Mouse (Mus musculus) cerebellum, postnatal 10 days (tissue): ENCODE results near the gene Rps2.

Source experiments
- DNase-seq, 2 experiments: peaks; one replicate each; pipeline ENCODE4 v3.0.0; 2021; ENCODE audit warnings: mixed read lengths in 2 of 2

The Rps2 gene

DNA sequence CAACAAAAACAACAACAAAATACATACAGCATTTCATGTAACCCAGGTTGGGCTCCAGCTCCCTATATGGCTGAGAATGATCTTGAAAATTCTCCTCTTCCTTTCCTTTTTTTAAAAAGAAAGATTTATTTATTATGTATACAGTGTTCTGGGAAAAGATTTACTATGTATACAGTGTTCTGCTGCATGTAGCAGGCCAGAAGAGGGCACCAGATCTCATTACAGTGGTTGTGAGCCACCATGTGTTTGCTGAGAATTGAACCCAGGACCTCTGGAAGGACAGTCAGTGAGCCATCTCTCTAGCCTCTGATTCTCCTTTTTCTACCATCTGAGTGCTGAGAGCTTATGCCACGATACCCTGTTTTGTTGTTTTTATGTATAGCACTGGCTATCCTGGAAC is 16.6 kb downstream of the Rps2 start:
- DNase-seq, result no peak

DNA sequence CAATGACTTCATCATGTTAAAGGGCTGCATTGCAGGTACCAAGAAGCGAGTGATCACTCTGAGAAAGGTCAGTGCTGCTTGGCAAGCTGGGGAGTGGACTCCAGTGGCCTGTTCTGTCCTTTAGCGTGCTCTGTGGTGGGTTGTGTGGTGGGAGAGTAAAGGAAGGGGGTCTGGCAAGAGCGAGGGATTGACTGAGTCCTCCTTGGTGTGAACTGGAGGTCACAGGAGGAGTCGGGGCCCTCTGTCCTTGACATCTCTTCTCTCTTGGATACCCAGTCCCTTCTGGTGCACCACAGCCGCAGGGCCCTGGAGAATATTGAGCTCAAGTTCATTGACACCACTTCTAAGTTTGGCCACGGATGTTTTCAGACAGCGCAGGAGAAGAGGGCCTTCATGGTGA is 17.5 kb downstream of the Rps2 start:
- DNase-seq, result no peak

DNA sequence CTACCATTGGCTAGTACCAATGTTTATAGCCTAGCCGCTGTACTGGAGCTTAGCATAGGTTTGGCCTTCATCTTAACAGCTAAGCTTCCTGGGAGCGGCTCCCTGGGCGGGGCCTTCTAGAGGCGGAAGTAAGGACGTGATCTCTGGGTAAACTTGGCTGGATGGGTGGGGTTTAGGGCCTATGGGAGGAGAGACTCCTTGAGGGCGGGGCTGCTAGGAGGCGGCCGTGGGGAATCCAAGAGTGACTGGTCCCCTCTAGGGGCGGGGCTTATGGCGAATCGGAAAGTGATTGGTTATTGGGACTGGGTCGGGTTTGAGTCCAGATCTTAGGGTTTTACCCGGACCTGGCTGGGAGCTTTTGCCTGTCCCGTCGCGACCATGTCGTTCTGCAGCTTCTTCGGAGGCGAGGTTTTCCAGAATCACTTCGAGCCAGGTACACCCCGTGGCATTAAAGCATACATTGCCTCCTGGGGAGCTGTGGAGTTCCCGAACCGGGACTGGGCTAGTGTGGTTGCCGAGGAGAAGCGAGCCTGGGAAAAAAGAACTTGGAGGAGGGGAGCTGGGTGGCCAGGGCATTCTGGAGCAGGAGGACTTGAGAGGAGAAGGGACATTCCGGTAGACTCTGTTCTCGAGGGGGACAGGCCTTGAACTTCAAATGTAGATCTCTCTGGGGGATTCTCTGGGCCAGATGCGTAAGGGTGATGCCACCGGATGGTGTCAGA is 18.6 kb downstream of the Rps2 start, which contains the start of gene Msrb1:
TSS of gene Msrb1 (plus strand) at position 313 of the 722 bp plus-strand sequence.
- peak; percentile 93 to 96 for DNase-seq

DNA sequence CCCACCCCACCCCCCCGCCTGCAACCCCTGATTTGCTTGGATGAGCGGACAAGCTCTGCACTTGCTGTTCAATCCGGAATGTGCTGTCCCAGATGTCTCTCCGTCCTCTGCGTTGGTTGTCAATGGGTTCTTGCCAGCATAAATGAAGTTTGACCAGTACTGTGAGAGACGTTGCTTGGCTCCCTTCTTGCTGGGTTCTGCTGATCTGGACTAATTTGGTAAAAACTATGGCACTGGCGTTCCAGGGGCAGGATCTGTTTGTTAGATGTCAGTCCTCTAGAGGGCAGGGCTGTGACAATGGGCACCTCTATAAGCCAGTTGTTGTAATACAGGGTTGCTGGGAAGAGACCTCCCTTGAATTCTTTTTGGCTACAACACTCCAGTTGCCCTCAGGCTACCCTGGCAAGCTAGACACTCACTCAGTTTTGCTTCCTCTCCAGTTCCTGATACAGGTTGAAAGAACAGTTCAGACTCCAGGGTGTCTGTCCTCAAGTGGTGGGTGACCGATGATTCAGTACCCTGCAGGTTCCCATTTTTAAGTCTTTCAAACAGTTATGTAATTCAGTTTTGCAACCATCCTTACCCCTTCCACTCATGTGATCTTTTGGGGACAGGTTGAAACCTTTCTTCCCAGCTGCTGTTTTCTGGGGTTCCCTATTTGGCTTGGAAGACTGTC is 19.4 kb downstream of the Rps2 start:
- DNase-seq, result no peak

DNA sequence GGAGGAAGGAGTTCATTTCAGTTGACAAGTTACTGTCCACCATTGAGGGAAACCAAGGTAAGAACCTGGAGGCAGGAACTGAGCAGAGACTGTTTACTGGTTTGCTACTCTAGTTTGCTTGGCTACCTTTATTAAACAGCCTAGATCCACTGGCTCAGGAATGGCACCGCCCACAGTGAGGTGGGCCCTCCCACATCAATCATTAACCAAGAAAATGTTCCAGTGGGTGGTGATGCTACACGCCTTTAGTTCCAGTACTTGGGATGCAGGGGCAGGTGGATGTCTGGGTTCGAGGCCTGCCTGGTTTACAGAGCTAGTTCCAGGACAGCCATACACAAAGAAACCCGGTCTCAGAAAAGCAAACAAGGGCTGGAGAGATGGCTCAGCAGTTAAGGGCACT is 20.3 kb downstream of the Rps2 start:
- DNase-seq, result no peak

DNA sequence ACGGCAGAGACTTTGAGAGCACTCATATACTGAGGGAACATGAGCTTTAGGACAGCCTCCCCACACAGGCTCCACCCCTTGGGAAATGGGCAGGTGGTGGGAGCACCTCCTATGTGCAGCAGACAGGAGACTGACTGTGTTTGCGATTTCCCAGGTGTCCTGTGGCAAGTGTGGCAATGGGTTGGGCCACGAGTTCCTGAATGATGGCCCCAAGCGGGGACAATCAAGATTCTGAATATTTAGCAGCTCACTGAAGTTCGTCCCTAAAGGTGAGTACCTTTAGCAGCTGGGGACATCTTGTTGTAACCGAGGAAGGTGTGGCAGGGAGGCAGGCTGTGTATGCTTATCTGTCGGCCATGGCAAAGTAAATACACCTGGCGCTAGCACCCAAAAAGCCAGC is 22.0 kb downstream of the Rps2 start:
- no peak for DNase-seq

DNA sequence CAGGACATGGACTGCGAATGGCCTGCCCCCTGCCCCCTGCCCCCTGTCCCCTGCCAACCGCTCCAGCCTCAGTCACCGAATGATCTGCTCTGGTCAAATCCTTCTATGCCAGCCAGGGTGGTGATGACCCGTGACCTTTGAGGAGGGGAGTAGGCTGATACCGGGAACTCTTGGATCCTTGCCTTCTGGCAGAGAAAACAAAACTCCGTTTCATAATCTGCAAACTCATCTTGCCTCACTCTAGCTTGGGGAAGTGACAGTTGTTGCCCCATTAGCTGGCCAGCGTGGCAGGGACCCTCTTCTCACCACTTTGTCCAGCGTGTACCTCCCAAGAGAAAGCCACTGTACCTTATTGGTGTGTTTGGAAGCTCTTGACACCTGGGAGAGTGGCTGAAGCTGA is 24.4 kb downstream of the Rps2 start:
- no peak for DNase-seq

DNA sequence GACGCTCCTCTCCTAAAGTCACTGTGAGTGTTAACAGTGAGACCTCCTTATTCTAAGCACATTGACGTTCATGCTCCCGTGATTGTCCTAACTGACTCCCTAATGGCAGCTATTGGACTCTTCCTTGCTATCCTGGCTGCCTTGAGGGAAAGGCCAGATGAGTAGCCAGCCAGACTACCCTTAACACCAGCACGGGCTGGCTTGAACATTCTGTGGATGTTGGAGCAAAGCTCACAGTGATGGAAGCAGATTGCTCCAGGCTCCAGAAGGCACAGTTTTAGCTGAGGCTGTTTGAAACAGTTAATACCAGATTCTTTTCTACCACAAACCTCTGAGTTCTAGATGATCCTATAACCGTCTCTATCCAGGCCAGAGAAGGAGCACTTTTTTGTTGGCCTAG is 26.0 kb downstream of the Rps2 start:
- no peak for DNase-seq

DNA sequence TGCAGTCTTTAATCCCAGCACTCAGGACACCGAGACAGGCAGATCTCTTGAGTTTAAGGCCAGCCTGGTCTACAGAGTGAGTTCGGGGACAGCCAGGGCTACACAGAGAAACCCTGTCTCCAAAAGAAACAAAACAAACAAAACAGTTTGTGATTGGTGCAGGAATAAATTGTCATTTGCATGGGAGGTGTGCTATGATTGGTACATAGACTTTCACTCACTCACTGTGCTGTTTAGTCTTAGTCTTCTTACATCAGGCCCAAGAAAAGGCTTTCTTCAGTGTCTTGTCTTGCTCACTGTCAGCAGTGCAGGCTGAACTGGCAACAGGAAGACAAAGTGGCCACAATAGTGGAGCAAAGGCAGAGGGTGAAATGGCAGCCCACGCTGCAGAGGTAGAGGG is 26.5 kb downstream of the Rps2 start:
- DNase-seq, result no peak

DNA sequence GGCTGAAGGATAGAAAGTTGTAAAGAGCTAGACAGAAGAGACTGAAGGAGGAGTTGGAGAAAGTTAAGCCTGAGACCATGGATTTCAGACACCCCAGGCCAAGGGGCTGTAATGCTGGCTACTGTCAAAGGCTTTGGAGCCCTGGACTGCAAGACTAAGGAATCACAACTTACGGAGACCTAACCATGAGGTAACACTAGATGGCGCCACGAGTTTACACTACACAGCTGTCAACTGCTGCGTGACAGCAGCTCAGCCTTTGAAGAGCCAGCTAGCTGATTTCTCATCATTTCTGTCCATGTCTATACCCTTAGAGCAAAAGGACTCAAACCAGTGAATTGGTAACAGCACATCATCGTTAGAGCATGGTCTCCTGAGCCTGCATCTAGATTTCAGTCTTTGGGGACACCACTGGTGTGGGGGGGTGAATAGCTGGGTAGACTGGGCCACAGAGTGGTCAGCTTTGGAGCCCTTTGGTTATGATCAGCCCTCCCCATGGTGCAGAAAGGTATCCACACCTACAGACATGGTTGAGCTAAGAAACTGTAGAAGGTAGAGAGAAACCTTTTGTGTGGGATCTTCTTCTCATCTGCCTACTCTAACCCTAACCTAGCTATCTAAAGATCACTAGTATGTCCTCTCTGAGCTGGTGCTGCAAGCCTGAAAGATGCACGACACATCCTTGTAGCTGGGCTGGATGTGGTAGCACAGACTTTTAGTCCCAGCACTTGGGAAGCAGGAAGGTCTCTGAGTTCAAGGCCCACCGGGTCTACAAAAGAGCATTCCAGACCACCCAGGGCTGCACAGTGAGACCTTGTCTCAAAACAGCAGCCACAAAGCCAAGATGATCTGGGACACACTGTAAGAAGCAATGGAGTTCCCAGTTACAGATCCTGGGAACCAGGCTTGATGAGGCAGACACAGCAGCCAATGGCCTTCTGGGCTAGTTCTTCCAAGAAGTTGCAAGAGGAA is 27.9 kb downstream of the Rps2 start:
- DNase-seq, result peak; percentile 87 to 89

DNA sequence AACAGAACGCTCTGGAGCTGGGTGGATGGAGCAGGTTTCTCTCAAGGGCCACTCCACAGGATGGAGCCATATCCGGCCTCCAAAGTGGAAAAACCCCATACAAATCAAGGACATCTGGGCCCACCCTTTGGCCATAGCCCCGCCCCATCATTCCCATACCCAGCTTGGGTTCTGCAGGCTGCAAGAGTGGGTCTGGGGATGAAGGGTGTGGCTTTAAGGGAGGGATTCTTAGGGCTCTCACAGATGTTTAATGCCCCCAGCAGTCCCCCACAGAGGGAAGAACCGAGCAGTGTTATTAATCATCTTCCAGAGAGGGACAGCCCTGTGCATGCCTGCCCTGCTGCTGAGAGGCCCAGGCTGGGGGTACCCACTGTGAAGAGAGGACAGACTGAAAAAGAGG is 29.1 kb downstream of the Rps2 start:
- DNase-seq, result no peak

DNA sequence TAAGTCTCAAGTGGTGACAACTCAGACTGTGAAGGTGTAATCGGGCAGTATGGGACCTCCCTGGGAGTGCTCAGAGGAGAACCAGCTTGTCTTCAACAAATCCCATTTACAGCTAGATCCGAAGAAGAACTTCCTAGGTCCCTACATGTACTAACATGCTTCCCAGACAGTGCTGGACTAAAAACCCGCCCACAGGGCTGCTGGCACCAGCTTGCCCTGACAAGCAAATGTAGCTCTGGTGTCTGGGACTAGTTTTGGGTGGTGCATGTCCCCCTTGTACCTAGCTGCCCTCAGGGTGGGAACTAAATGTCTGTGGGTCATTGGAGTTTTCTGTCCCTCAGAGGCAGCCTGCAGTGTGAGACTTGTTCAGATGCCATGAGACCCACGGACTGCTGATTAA is 33.6 kb downstream of the Rps2 start:
- no peak for DNase-seq

DNA sequence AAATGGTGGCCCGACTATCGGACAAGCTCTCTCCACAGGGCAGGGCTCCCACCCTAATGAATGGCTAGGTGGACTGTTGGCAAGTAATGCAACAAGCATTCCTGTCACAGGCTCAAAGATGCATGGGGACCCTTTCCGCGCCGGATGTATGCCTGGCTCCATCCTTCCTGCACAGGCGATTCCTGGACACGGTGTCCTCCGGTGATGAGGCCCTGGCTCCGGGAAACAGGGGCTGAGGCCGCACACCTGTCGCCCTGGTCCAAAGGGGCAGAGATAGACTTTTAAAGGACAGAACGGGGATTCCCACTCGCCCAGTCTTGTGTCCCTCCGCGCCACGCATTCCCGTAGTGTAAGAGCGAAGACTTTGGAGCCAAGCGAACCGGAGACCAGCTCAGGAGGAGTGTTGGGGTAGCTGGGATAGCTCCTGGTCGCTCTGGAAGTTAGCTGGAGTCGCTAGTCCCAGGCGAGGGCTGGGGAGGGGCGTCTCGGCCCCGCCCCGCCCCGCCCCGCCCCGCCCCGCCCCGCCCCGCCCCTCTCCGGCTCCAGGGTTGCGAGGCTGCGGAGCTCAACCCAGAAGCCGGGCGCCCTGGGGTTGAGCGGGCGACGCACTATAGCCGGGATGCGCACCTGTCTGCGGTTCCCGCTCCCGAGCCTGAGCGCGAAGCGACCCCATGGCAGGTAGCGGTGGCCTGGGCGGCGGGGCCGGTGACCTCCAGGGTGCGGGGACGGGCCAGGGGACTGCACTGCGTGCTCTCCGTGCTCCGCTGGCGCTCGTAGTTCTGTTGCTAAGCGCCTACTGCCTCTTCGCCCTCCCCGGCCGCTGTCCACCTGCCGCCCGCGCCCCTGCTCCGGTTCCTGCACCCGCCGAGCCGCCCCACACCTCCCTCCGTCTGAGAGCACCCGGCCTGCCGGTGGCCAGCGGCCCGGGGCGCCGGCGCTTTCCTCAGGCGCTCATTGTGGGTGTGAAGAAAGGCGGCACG is 34.8 kb downstream of the Rps2 start, which contains the start of gene Hs3st6:
TSS of gene Hs3st6 (plus strand) at position 574 of the 980 bp plus-strand sequence.
- DNase-seq, result no peak

DNA sequence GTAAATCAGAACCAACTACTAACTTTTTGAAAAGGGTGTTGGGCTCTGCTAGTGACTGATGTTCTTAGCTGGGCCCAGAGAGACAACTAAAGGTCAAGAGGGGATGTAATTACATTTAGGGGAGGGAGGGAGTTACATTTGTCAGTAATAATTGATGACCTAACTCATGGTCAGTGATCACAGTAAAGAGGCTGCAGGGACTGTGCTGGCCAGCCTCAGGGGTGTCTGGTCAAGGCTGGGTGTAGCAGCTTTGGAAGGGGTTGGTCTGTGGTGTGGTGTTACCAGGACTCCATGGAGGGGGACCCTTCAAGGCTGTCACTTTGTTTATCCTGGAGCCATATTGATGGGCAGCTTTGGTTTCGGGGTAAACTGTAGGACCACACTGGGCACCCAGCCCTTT is 39.5 kb downstream of the Rps2 start:
- no peak for DNase-seq

DNA sequence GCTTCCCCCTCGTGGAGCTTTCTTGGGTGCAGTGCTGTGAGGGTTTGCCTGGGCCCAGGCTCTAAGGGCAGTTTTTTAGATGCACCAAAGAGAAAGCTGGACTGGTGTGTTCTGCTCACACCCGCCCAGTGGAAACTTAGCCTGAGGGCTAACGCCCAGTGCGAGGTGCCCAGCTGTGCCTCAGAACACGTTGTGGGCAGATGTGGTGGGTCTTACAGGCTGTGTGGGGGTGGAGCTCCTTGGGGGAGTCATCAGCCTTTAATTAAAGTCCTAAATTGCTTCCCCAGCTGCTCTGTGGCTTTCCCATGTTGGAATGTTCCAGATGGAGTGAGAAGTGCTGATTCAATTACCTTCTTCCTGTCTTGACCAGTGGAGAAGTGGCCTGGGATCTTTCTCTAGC is 43.2 kb downstream of the Rps2 start:
- no peak for DNase-seq

DNA sequence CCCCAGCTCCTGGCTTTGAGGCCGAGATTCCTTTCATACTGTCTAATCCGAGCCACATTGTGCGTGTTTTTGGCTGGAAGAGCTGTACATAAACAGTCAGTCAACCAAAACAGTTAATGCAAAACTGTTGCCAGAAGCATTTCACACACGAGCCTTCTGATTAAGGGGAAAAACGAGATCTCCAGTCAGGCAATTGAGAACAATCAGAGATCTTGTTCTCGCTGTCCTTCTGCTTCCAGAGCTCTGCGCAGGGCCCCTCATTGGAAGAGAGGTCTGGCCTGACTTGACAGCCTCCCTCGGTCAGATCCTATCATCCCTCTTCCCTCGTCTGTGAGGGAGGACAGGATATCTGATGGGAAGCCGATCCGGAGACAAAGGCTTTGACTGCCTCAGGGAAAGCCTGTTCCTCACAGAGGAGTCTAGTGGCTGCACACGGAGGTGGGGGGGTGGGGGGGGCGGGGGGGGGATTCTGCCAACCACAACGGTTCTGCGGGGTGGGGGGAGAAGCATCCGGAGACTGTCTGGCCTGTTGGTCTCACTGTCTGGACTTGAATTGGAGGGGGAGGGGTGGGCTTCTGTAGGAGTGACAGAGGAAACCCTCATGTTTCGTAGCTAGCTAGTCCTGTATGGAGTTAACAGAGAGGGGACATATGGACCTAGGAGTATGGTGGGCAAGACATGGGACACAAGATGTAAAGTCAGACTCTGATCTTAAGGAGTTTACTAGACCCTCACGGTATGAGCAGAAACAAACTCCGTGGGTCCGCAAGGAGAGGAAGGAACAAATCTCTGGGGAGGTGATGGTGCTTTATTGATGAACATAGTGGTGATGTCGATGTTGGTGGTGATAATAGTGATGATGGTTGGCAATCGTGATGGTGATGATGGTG is 47.3 kb downstream of the Rps2 start:
- DNase-seq, result peak in 1 of 2 experiments; percentile 25

DNA sequence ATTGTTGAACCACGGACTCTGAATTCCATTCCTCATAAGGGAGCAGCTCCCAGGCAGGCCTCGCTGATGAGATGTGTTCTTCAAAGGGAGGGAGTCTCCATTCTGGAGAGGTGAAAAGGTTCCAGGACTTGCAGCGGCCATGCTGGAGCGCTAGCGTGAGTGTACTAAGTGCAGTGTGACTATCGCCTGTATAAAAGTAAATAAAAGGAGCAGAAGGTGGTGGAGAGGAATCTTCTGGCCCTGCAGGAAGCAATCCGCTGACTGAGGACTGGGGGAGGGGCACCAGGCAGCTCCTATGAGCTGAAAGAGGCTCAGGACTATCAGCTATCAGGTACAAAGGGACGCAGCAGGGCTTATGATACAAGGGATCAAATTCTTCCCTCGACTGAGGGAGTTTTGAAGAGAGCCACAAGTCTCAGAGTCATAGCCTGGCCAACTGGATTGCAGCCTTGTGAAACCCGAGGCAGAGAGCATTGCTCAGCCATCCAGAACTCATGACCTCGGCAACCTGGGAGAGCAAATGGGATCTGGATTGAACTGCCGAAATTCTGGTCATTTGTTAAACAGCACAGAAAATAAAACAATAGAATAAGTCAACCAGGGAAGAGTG is 48.5 kb downstream of the Rps2 start:
- no peak for DNase-seq

DNA sequence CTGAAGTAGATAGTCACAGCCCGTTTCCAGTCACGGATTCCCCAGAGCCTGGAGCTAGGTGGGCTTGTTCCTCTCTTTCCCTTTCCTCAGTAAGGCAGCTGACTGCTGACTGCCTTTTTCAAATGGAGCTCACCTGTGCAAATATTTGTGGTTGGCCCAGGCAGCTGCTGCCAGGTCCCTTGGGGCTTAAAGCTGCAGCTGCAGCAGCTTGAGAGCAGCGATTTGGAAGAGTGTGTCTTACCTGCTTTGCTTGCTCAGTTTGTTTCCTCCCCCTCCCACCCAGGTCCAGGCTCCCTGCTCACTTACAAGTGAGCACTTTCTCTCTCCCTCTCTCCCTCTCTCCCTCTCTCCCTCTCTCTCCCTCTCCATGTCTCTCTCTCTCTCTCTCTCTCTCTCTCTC is 51.2 kb downstream of the Rps2 start:
- DNase-seq, result no peak
